Mouse (Mus musculus) ovary, adult 10 weeks (tissue): ENCODE measurements around the gene Ccdc92b. TPM values are rescaled to one million over a fixed set of nuclear protein-coding genes. Genes with fewer than 3 reads are reported as not detected.

ENCODE experiments used
- polyA plus RNA-seq: library from polyadenylated mRNA; stranded (reverse); fragments of 350-450 nt; fragmentation: Illumina TruSeq; extraction: RNeasy Lipid Tissue Mini Kit (QIAGEN cat#74804); gene quantifications from one replicate; pipeline ENCODE4 v1.2.3, GENCODE M21; 2014

The Ccdc92b gene
- not detected for polyA plus RNA-seq

GRCm38 (mm10) chr11:74619201-74619955 is at the start of gene Ccdc92b:
TSS of gene Ccdc92b (plus strand) at chr11:74619605.

GRCm38 (mm10) chr11:74610545-74611176 is 8.7 kb upstream of the Ccdc92b start, which contains the start of gene Rap1gap2:
TSS of gene Rap1gap2 (minus strand) at chr11:74610915.

DNA sequence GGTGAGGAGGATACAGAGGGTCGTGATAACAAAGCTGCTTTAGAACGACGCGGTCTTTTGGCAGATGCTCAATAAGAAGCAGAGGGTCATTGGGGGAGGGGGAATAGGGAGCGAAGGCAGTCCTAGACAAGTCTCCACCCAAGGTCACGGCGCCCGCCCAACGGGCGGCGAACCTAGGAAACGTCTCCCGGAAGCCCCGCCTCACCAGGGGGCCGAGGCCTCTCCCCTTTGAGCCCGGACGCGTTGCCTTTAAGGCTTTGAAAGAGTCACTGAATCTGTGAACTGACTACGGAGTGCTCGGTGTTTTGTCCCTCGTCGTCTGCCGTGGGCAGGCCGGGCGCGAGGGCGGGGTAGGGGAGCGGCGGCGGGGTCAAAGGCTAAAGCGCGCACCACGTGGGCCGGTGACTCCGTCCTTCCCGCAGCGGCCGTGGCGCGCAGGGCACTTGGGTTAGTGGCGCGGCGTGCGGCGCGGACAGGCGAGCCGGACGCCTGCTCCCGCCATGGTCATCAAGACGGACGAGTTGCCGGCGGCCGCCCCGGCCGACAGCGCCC is 29.8 kb downstream of the Ccdc92b start, which contains the start of gene Cluh:
TSS of gene Cluh (plus strand) at position 401 of the 552 bp plus-strand sequence.

Other genes with a start within 250 kb of the Ccdc92b start
- gene Rap1gap2, start 8.7 kb upstream of the Ccdc92b start, polyA plus RNA-seq = 1.2 TPM
- gene Cluh, start 29.9 kb downstream of the Ccdc92b start, polyA plus RNA-seq = 4.6 TPM
- gene Pafah1b1, start 105.1 kb downstream of the Ccdc92b start, polyA plus RNA-seq = 836 TPM
- 46.3 TPM for gene Mettl16, start 151.2 kb downstream of the Ccdc92b start, polyA plus RNA-seq
- gene Mnt, start 211.3 kb downstream of the Ccdc92b start, polyA plus RNA-seq = 3.0 TPM